Mouse (Mus musculus) neural tube, embryonic 12.5 days (tissue): Measurements from ENCODE around the gene Srgn. TPM values are rescaled to one million over a fixed set of nuclear protein-coding genes. Genes with fewer than 3 reads are reported as not detected.

ENCODE experiments used
- ATAC-seq: fragments of 200-750 bp; cut with Nextera tagmentation; 2 replicates; pipeline ENCODE4 v1.8.0; 2017; ENCODE audit warnings: low read depth, mild to moderate bottlenecking, moderate TSS enrichment, moderate library complexity; ENCODE audit not compliant: low FRiP score
- H3K27ac ChIP-seq: fragments of 300-500 bp; sonication (generic); 2 replicates; pipeline ENCODE4 v1.5.1; 2016
- H3K27me3 ChIP-seq: fragments of 300-500 bp; sonication (generic); replicated peaks from 2 replicates; pipeline ENCODE4 v1.6.1; 2016; ENCODE audit warnings: mild to moderate bottlenecking
- H3K36me3 ChIP-seq: fragments of 300-500 bp; sonication (generic); 2 replicates; pipeline ENCODE4 v1.6.1; 2016; ENCODE audit warnings: mild to moderate bottlenecking
- H3K4me1 ChIP-seq: fragments of 300-500 bp; sonication (generic); 2 replicates; pipeline ENCODE4 v1.6.1; 2016
- H3K4me2 ChIP-seq: fragments of 300-500 bp; sonication (generic); replicated peaks from 2 replicates; pipeline ENCODE4 v1.6.1; 2016; ENCODE audit warnings: mild to moderate bottlenecking
- H3K4me3 ChIP-seq: fragments of 300-500 bp; sonication (generic); 2 replicates; pipeline ENCODE4 v1.5.1; 2016
- H3K9ac ChIP-seq: fragments of 300-500 bp; sonication (generic); 2 replicates; pipeline ENCODE4 v1.6.1; 2016; ENCODE audit warnings: mild to moderate bottlenecking
- H3K9me3 ChIP-seq: fragments of 300-500 bp; sonication (generic); 2 replicates; pipeline ENCODE4 v1.6.1; 2016; ENCODE audit warnings: mild to moderate bottlenecking
- WGBS: fragments of 180-500 bp; shearing (Covaris S2); methylation state at CpG from one replicate; pipeline ENCODE4 v1.1.7; 2016; 5-methylcytosine and 5-hydroxymethylcytosine counted together
- polyA plus RNA-seq: library from polyadenylated mRNA; unstranded; fragments of >200 nt; fragmentation: Nextera tagmentation; extraction: Ambion mirVana; gene quantifications from 2 replicates; pipeline ENCODE4 v1.2.1, GENCODE M21; 2016

The Srgn gene
- polyA plus RNA-seq, 1 experiment from 2014 or later = 6.9 TPM

- H3K9ac ChIP-seq = no peak overlapping the region
- ATAC-seq = no peak
- H3K27ac ChIP-seq = no peak overlapping the region
- 91% methylated on average over 4 of the region's 4 CpGs for WGBS
- H3K36me3 ChIP-seq = no peaks in the 10 kb centered on the region
- no peak overlapping the region for H3K4me2 ChIP-seq
- no peak overlapping the region for H3K4me3 ChIP-seq
- H3K27me3 ChIP-seq = no peaks in the 10 kb centered on the region; the same call in 1 of the 2 replicates
- no peaks in the 10 kb centered on the region for H3K4me1 ChIP-seq
- no peaks in the 10 kb centered on the region for H3K9me3 ChIP-seq
These were observed 14.4 kb downstream of the Srgn start for GRCm38 (mm10) chr10:62512855-62513254.

- 77% methylated on average over 6 of the region's 6 CpGs for WGBS
- no peaks in the 10 kb centered on the region for H3K9me3 ChIP-seq
These were observed 15.7 kb downstream of the Srgn start for GRCm38 (mm10) chr10:62511528-62511927.

GRCm38 (mm10) chr10:62509032-62509656, 18.1 kb downstream of the Srgn start:
- WGBS = 70% methylated on average over 11 of the region's 11 CpGs

More at GRCm38 (mm10) chr10:62511528-62511927, 15.7 kb downstream of the Srgn start:
- no peak overlapping the region for H3K4me2 ChIP-seq
- ATAC-seq = no peak
- H3K4me1 ChIP-seq = no peaks in the 10 kb centered on the region
- no peak overlapping the region for H3K4me3 ChIP-seq
- no peaks in the 10 kb centered on the region; the same call in 1 of the 2 replicates for H3K27me3 ChIP-seq
- H3K36me3 ChIP-seq = no peaks in the 10 kb centered on the region
- H3K9ac ChIP-seq = no peak overlapping the region
- H3K27ac ChIP-seq = no peak overlapping the region

DNA sequence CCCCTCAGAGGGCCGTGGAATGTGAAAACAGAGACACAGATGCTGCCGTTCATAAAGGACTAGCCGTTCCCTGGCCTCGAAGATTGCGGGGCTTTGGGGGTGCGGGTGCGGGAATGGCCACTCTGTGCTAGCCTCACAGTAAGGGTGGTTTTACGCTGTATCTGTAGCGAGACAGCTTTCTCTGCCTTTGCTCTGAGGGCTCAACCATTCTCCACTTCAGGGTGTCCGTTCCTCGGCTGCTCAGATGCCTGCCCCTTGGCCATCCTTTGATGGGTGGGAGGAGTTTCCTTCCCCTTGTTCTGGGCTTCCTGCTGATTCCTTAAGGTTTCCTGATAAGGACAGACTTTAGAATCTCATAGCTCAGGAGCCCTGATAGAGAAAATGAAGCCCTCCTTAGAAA, 18.8 kb downstream of the Srgn start:
- no peak for ATAC-seq
- Histone ChIP-seq H3K36me3 (no peaks in the 10 kb centered on the region), H3K4me2 (peak overlapping the region; percentile 54), H3K27me3 (no peaks in the 10 kb centered on the region; the same call in 1 of the 2 replicates), H3K4me3 (no peak overlapping the region; the same call in 1 of the 2 replicates), H3K9me3 (no peaks in the 10 kb centered on the region), H3K9ac (no peak overlapping the region), H3K27ac (no peak overlapping the region), H3K4me1 (no peaks in the 10 kb centered on the region)
- WGBS = 7% methylated on average over 11 of the region's 11 CpGs

More at GRCm38 (mm10) chr10:62509032-62509656, 18.1 kb downstream of the Srgn start:
- Histone ChIP-seq H3K9ac (no peak overlapping the region), H3K9me3 (no peaks in the 10 kb centered on the region), H3K27ac (no peak overlapping the region), H3K27me3 (no peaks in the 10 kb centered on the region; the same call in 1 of the 2 replicates), H3K36me3 (no peaks in the 10 kb centered on the region), H3K4me3 (no peak overlapping the region), H3K4me1 (no peaks in the 10 kb centered on the region), H3K4me2 (no peak overlapping the region)
- ATAC-seq = no peak

- Histone ChIP-seq H3K27ac (no peak overlapping the region), H3K27me3 (no peaks in the 10 kb centered on the region; the same call in 1 of the 2 replicates), H3K4me3 (no peak overlapping the region), H3K9me3 (no peaks in the 10 kb centered on the region), H3K4me2 (peak overlapping the region; percentile 54), H3K36me3 (no peaks in the 10 kb centered on the region), H3K9ac (no peak overlapping the region), H3K4me1 (no peaks in the 10 kb centered on the region)
- no peak for ATAC-seq
- WGBS = 16% methylated on average over 18 of the region's 18 CpGs
These were observed 19.5 kb downstream of the Srgn start for GRCm38 (mm10) chr10:62507591-62508308.

DNA sequence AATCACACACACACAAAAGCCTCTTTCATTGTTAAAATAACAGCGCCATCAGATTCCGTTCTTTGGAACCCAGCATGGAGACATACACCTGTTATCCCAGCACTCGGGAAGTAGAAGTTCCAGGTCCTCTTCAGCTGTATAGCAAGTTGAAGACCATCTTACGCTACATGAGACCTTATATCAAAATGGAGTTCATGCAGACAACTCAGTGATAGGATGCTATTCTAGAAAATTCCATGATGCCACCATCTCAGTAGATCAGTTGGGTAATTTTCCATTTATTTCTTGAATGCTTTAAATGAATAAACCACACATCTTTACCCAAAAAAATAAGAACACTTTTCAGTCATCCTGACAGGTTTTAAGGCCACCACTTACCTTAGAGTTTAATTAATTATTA, 20.2 kb downstream of the Srgn start:
- Histone ChIP-seq H3K4me2 (no peak overlapping the region), H3K9me3 (no peaks in the 10 kb centered on the region), H3K27me3 (no peaks in the 10 kb centered on the region; the same call in 1 of the 2 replicates), H3K4me3 (no peak overlapping the region), H3K4me1 (no peaks in the 10 kb centered on the region), H3K9ac (no peak overlapping the region), H3K36me3 (no peaks in the 10 kb centered on the region), H3K27ac (no peak overlapping the region)
- no peak for ATAC-seq
- 91% methylated on average over 4 of the region's 4 CpGs for WGBS

DNA sequence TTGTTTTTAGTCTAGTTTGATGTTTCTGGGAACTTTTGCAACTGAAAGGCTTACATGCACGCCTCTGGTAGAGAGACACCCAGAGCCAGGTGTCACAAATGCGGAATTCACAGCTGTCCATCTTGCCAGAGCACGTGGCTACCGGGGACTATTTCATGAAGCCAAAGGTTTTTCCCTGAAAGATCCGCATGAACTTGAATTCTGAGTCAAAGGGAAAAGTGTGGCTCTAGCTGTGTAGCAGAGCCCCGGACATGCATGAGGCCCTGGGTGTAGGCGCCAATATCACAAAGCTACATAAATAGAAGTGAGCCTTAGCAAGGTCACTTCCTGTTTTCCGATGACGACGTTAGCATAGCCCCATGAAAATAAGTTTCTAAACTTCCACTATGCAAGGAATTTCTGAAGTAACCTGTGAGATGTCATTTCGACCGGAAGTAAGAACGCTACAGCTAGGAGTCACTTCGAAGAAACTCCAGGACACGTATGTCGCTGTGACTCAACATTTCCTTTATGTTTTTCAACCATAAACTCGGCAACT, 21.2 kb downstream of the Srgn start:
- H3K4me2 ChIP-seq = no peak overlapping the region
- 88% methylated on average over 17 of the region's 17 CpGs for WGBS
- no peaks in the 10 kb centered on the region; the same call in 1 of the 2 replicates for H3K27me3 ChIP-seq
- ATAC-seq = no peak
- no peak overlapping the region for H3K27ac ChIP-seq
- no peak overlapping the region for H3K9ac ChIP-seq
- no peaks in the 10 kb centered on the region for H3K9me3 ChIP-seq
- no peak overlapping the region for H3K4me3 ChIP-seq
- no peaks in the 10 kb centered on the region for H3K4me1 ChIP-seq
- H3K36me3 ChIP-seq = no peaks in the 10 kb centered on the region

- no peak for ATAC-seq
- Histone ChIP-seq H3K9ac (no peak overlapping the region), H3K9me3 (no peaks in the 10 kb centered on the region), H3K27ac (no peak overlapping the region), H3K27me3 (no peaks in the 10 kb centered on the region; the same call in 1 of the 2 replicates), H3K4me3 (no peak overlapping the region), H3K4me1 (no peaks in the 10 kb centered on the region), H3K4me2 (no peak overlapping the region), H3K36me3 (no peaks in the 10 kb centered on the region)
- WGBS = 85% methylated on average over 9 of the region's 9 CpGs
These were observed 21.8 kb downstream of the Srgn start for GRCm38 (mm10) chr10:62505224-62505983.

GRCm38 (mm10) chr10:62503836-62504628, 23.2 kb downstream of the Srgn start:
- Histone ChIP-seq H3K36me3 (no peaks in the 10 kb centered on the region), H3K27me3 (no peaks in the 10 kb centered on the region; the same call in 1 of the 2 replicates), H3K4me3 (no peak overlapping the region), H3K4me1 (no peaks in the 10 kb centered on the region), H3K9ac (no peak overlapping the region), H3K4me2 (no peak overlapping the region), H3K27ac (no peak overlapping the region), H3K9me3 (no peaks in the 10 kb centered on the region)
- WGBS = 67% methylated on average over 12 of the region's 12 CpGs
- no peak for ATAC-seq

DNA sequence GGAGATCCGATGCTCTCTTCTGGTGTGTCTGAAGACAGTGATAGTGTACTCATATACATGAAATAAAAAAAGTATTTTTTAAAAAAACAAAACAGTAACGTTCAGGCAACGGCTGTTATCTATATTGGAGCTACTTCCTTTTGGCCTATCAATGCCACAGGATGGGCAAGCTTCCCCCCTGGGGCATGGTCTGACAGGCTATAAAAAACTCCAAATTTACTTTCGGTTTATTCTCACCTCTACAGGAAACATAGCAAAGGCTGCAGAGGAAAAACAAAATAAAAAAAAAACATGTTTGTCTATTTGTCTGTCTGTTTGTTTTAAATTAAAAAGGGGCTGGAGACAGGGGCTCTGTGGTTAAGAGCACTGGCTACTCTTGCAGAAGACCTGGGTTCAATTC, 23.9 kb downstream of the Srgn start:
- no peak for ATAC-seq

GRCm38 (mm10) chr10:62501951-62502350, 25.3 kb downstream of the Srgn start:
- no peak overlapping the region for H3K9ac ChIP-seq
- no peak overlapping the region for H3K27ac ChIP-seq
- H3K4me3 ChIP-seq = no peak overlapping the region
- no peaks in the 10 kb centered on the region for H3K27me3 ChIP-seq
- no peak for ATAC-seq
- 81% methylated on average over 7 of the region's 7 CpGs for WGBS
- no peaks in the 10 kb centered on the region for H3K9me3 ChIP-seq
- no peaks in the 10 kb centered on the region for H3K36me3 ChIP-seq
- H3K4me1 ChIP-seq = no peaks in the 10 kb centered on the region
- H3K4me2 ChIP-seq = no peak overlapping the region

More for the DNA sequence above, 23.9 kb downstream of the Srgn start:
- H3K4me1 ChIP-seq = no peaks in the 10 kb centered on the region
- no peak overlapping the region for H3K27ac ChIP-seq
- H3K36me3 ChIP-seq = no peaks in the 10 kb centered on the region
- no peaks in the 10 kb centered on the region; the same call in 1 of the 2 replicates for H3K27me3 ChIP-seq
- H3K9ac ChIP-seq = no peak overlapping the region
- WGBS = 83% methylated on average over 4 of the region's 4 CpGs
- no peaks in the 10 kb centered on the region for H3K9me3 ChIP-seq
- no peak overlapping the region for H3K4me2 ChIP-seq
- no peak overlapping the region for H3K4me3 ChIP-seq
